Mouse (Mus musculus): Measurements from ENCODE around the gene Olfm2. TPM values are rescaled to one million over a fixed set of nuclear protein-coding genes. Genes with fewer than 3 reads are reported as not detected.

Gene Olfm2
- polyA plus RNA-seq (2014; fragmentation: Nextera tagmentation; extraction: Ambion mirVana) = 7.5 and 9.4 TPM in 2 replicates

DNA sequence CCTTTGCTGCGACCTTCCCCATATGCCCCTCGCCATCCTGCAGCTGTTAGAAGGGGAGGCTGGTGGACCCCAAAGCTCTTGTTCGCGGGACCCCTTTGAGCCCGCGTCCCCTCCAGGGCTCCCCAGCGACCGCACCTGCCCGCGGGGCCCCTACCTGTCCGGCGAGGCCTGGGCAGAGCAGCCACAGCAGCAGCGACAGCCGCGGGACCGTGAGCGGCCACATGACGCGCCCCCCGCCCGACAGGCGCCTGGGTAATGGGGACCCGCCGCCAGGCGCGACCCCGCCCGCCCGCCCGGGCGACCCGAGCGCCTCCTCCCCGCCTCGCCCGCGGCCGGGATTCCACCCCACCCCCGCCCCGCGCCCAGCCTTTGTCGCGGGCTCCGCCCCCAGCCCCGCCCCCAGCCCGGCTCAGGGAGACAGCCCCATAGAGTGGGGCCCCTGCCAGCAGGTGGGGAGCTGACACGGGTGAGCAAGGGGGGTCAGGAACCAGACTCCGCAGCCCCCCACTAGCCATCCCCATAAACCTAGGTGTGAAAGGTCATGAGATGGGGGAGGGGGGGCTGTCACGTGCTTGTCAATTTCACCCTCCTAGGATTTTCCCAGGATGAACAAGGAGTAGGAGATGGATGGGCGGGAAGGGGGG is at the start of gene Olfm2:
Olfm2 (minus strand) TSS at position 333 of the 644 bp plus-strand sequence.
- peak; percentile 56 for ATAC-seq (replicated peaks; ENCODE audit: low FRiP score, low TSS enrichment, low read depth)
- H3K4me1 ChIP-seq (replicated peaks; ENCODE audit: control insufficient read depth, insufficient read depth, low read length) = peaks cover 7% of the 10 kb centered on the region; the same call in 1 of the 2 replicates
- no peak for DNase-seq (ENCODE audit: low spot score)
- H3K36me3 ChIP-seq (ENCODE audit: control insufficient read depth, insufficient read depth, low read length) = no peaks in the 10 kb centered on the region
- peak within 1 kb of the TSS; percentile 34 for H3K4me3 ChIP-seq (ENCODE audit: low read depth, low read length)
- no peaks in the 10 kb centered on the region for H3K9me3 ChIP-seq (ENCODE audit: control insufficient read depth, low read length)
- no peak within 1 kb of the TSS for H3K27ac ChIP-seq (ENCODE audit: low read depth)
- H3K27me3 ChIP-seq (replicated peaks; ENCODE audit: control insufficient read depth, insufficient read depth, low read length) = peaks cover 44% of the 10 kb centered on the region
- WGBS = under 1% methylated on average over 33 of the region's 50 CpGs
- peak within 1 kb of the TSS; percentile 41 for H3K9ac ChIP-seq (ENCODE audit: low read length)
- H3K4me2 ChIP-seq (ENCODE audit: low read length) = peak within 1 kb of the TSS; percentile 56

DNA sequence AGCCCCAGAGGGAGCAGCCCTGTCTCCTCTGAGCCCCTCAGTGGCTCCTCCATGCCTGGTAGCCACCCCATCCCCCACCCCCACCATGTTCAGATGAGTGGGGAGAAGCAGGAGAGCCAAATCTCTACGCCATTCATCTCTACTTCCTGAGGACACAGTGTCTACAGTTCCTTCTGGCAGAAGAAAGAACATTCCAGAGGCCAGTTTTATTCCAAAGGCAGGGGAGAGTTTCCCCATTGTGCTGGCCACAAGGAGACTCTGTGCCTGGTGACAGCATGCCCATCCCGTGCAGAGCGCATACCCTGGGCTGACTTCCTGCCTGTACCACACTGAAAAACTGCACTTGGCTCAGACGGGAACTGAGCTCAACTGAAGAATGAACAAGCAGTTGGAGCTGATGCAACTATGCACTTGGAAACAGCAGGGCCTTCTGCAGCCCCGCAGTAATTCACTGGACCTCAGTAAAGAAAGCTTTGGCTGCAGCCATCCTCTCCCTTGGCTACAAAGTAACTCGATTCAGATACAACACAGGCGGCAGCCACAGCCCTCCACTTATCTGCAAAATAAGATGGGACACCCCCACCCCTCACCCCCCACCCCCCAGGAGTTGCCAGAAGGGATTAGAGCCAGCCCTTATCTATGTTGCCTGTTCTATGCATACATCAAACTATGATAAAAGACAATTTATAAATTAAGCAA is 48.1 kb upstream of the Olfm2 start:
- Histone ChIP-seq H3K27me3 (replicated peaks; ENCODE audit: control insufficient read depth, insufficient read depth, low read length) (no peaks in the 10 kb centered on the region), H3K9ac (ENCODE audit: low read length) (no peak overlapping the region), H3K9me3 (ENCODE audit: control insufficient read depth, low read length) (no peaks in the 10 kb centered on the region), H3K4me1 (replicated peaks; ENCODE audit: control insufficient read depth, insufficient read depth, low read length) (no peaks in the 10 kb centered on the region), H3K4me3 (ENCODE audit: low read depth, low read length) (no peak overlapping the region), H3K36me3 (ENCODE audit: control insufficient read depth, insufficient read depth, low read length) (no peaks in the 10 kb centered on the region), H3K4me2 (ENCODE audit: low read length) (no peak overlapping the region), H3K27ac (ENCODE audit: low read depth) (peak overlapping the region; percentile 39; the same call in 1 of the 2 replicates)
- DNase-seq (ENCODE audit: low spot score) (no peak), ATAC-seq (replicated peaks; ENCODE audit: low FRiP score, low TSS enrichment, low read depth) (0 out of 2 replicates have a peak, but pooled peaks have one; percentile 47)
- 27% methylated on average over 7 of the region's 7 CpGs for WGBS

- DNase-seq (ENCODE audit: low spot score) (no peak), ATAC-seq (replicated peaks; ENCODE audit: low FRiP score, low TSS enrichment, low read depth) (no peak)
- Histone ChIP-seq H3K36me3 (ENCODE audit: control insufficient read depth, insufficient read depth, low read length) (no peaks in the 10 kb centered on the region), H3K4me2 (ENCODE audit: low read length) (no peak overlapping the region), H3K9me3 (ENCODE audit: control insufficient read depth, low read length) (0 out of 2 replicates have a peak, but pooled peaks cover 2% of the 10 kb centered on the region), H3K4me1 (replicated peaks; ENCODE audit: control insufficient read depth, insufficient read depth, low read length) (no peaks in the 10 kb centered on the region), H3K27ac (ENCODE audit: low read depth) (no peak overlapping the region), H3K27me3 (replicated peaks; ENCODE audit: control insufficient read depth, insufficient read depth, low read length) (no peaks in the 10 kb centered on the region), H3K4me3 (ENCODE audit: low read depth, low read length) (no peak overlapping the region), H3K9ac (ENCODE audit: low read length) (no peak overlapping the region)
- 65% methylated on average over 3 of the region's 3 CpGs for WGBS
Observed at GRCm38 (mm10) chr9:20790345-20790744, 44.2 kb upstream of the Olfm2 start.

- Histone ChIP-seq H3K36me3 (ENCODE audit: control insufficient read depth, insufficient read depth, low read length) (no peaks in the 10 kb centered on the region), H3K4me2 (ENCODE audit: low read length) (no peak overlapping the region), H3K9ac (ENCODE audit: low read length) (no peak overlapping the region), H3K4me3 (ENCODE audit: low read depth, low read length) (no peak overlapping the region), H3K27me3 (replicated peaks; ENCODE audit: control insufficient read depth, insufficient read depth, low read length) (no peaks in the 10 kb centered on the region), H3K27ac (ENCODE audit: low read depth) (no peak overlapping the region), H3K9me3 (ENCODE audit: control insufficient read depth, low read length) (0 out of 2 replicates have a peak, but pooled peaks cover 2% of the 10 kb centered on the region), H3K4me1 (replicated peaks; ENCODE audit: control insufficient read depth, insufficient read depth, low read length) (no peaks in the 10 kb centered on the region)
- 71% methylated on average over 3 of the region's 4 CpGs for WGBS
- no peak for ATAC-seq (replicated peaks; ENCODE audit: low FRiP score, low TSS enrichment, low read depth)
- DNase-seq (ENCODE audit: low spot score) = no peak
Observed at GRCm38 (mm10) chr9:20789651-20790050, 43.5 kb upstream of the Olfm2 start.

DNA sequence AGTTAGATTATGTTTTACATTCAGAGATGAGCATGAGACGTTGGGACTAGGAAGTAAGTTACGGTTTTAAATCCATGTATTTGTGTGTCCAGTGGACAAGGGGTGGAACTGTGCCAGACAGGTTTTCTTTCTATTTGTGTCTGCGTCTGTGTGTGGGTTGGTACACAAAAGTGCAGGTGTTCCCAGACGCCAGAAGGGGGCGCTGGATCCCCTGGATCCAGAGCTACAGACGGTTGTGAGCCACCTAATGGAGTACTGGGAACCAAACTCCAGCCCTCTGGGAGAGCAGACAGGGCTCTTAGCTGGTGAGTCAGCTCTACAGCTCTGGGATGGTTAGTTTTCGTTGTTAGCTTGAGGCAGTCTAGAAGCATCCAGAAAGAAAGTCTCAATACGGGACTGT is 41.8 kb upstream of the Olfm2 start:
- no peak overlapping the region for H3K4me3 ChIP-seq (ENCODE audit: low read depth, low read length)
- H3K4me1 ChIP-seq (replicated peaks; ENCODE audit: control insufficient read depth, insufficient read depth, low read length) = no peaks in the 10 kb centered on the region
- H3K36me3 ChIP-seq (ENCODE audit: control insufficient read depth, insufficient read depth, low read length) = no peaks in the 10 kb centered on the region
- no peak overlapping the region for H3K27ac ChIP-seq (ENCODE audit: low read depth)
- H3K4me2 ChIP-seq (ENCODE audit: low read length) = no peak overlapping the region
- WGBS = 76% methylated on average over 8 of the region's 8 CpGs
- H3K9ac ChIP-seq (ENCODE audit: low read length) = no peak overlapping the region
- no peak for DNase-seq (ENCODE audit: low spot score)
- no peaks in the 10 kb centered on the region for H3K27me3 ChIP-seq (replicated peaks; ENCODE audit: control insufficient read depth, insufficient read depth, low read length)
- H3K9me3 ChIP-seq (ENCODE audit: control insufficient read depth, low read length) = 0 out of 2 replicates have a peak, but pooled peaks cover 2% of the 10 kb centered on the region
- no peak for ATAC-seq (replicated peaks; ENCODE audit: low FRiP score, low TSS enrichment, low read depth)

DNA sequence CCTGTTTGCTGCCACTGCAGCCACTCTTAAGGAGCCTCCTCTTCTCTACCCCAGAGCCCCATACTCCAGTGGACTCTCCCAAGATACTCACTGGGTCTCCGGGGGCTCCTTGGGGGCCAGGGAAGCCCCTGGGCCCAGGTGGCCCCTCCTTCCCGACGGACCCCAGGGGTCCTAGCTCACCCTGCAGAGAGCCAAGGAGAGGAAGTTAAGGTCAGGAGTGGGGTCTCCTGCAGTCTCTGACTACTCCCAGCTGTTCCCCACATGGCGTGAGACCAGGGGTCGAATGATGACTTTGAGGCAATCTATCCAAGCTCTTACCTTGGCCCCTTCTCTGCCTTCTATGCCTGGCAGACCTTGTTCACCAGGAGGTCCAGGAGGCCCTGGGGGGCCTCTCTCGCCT is 38.9 kb upstream of the Olfm2 start:
- H3K27ac ChIP-seq (ENCODE audit: low read depth) = no peak overlapping the region
- H3K9me3 ChIP-seq (ENCODE audit: control insufficient read depth, low read length) = 0 out of 2 replicates have a peak, but pooled peaks cover 4% of the 10 kb centered on the region
- DNase-seq (ENCODE audit: low spot score) = no peak
- no peaks in the 10 kb centered on the region for H3K27me3 ChIP-seq (replicated peaks; ENCODE audit: control insufficient read depth, insufficient read depth, low read length)
- no peak overlapping the region for H3K4me3 ChIP-seq (ENCODE audit: low read depth, low read length)
- H3K4me2 ChIP-seq (ENCODE audit: low read length) = no peak overlapping the region
- no peak overlapping the region for H3K9ac ChIP-seq (ENCODE audit: low read length)
- H3K36me3 ChIP-seq (ENCODE audit: control insufficient read depth, insufficient read depth, low read length) = no peaks in the 10 kb centered on the region
- H3K4me1 ChIP-seq (replicated peaks; ENCODE audit: control insufficient read depth, insufficient read depth, low read length) = no peaks in the 10 kb centered on the region
- no peak for ATAC-seq (replicated peaks; ENCODE audit: low FRiP score, low TSS enrichment, low read depth)
- 72% methylated on average over 6 of the region's 6 CpGs for WGBS

- DNase-seq (ENCODE audit: low spot score) (no peak), ATAC-seq (replicated peaks; ENCODE audit: low FRiP score, low TSS enrichment, low read depth) (no peak)
- Histone ChIP-seq H3K4me3 (ENCODE audit: low read depth, low read length) (no peak overlapping the region), H3K9me3 (ENCODE audit: control insufficient read depth, low read length) (0 out of 2 replicates have a peak, but pooled peaks cover 2% of the 10 kb centered on the region), H3K4me2 (ENCODE audit: low read length) (no peak overlapping the region), H3K9ac (ENCODE audit: low read length) (no peak overlapping the region), H3K27me3 (replicated peaks; ENCODE audit: control insufficient read depth, insufficient read depth, low read length) (no peaks in the 10 kb centered on the region), H3K36me3 (ENCODE audit: control insufficient read depth, insufficient read depth, low read length) (no peaks in the 10 kb centered on the region), H3K4me1 (replicated peaks; ENCODE audit: control insufficient read depth, insufficient read depth, low read length) (no peaks in the 10 kb centered on the region), H3K27ac (ENCODE audit: low read depth) (no peak overlapping the region)
- WGBS = 73% methylated on average over 3 of the region's 3 CpGs
Observed at GRCm38 (mm10) chr9:20781286-20781685, 35.1 kb upstream of the Olfm2 start.

DNA sequence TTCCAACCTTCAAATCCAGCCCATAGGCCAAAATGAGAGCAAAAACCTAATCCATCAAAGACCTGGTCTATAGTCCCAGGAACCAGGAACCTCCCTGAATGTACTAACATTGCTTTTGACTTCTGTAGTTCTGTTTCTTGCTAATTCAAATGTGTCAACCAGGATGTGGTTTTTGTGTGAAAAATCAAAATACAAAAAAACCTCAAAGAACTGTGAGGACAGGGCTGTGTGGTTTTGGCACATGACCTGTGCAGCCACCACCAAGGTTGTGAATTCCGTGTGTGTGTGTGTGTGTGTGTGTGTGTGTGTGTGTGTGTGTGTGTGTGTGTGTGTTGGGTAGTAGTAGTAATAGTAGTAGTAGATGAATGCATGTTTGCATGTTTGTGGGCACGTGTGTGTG is 19.1 kb upstream of the Olfm2 start:
- WGBS = 84% methylated on average over 2 of the region's 2 CpGs
- Histone ChIP-seq H3K4me1 (replicated peaks; ENCODE audit: control insufficient read depth, insufficient read depth, low read length) (no peaks in the 10 kb centered on the region), H3K9ac (ENCODE audit: low read length) (no peak overlapping the region), H3K9me3 (ENCODE audit: control insufficient read depth, low read length) (no peaks in the 10 kb centered on the region), H3K4me3 (ENCODE audit: low read depth, low read length) (no peak overlapping the region), H3K27me3 (replicated peaks; ENCODE audit: control insufficient read depth, insufficient read depth, low read length) (0 out of 2 replicates have a peak, but pooled peaks cover 3% of the 10 kb centered on the region), H3K4me2 (ENCODE audit: low read length) (no peak overlapping the region), H3K36me3 (ENCODE audit: control insufficient read depth, insufficient read depth, low read length) (no peaks in the 10 kb centered on the region), H3K27ac (ENCODE audit: low read depth) (no peak overlapping the region)
- ATAC-seq (replicated peaks; ENCODE audit: low FRiP score, low TSS enrichment, low read depth) = no peak
- DNase-seq (ENCODE audit: low spot score) = no peak
